Mouse (Mus musculus): ENCODE results near the gene Ccdc88a. TPM values are rescaled to one million over a fixed set of nuclear protein-coding genes. Genes with fewer than 3 reads are reported as not detected.

Gene Ccdc88a
- polyA plus RNA-seq, 1 experiment, result 0.52 TPM

- H3K36me3 ChIP-seq (ENCODE audit: control insufficient read depth, insufficient read depth, low read length), result no peaks in the 10 kb centered on the region
- H3K27me3 ChIP-seq (ENCODE audit: control insufficient read depth, insufficient read depth, low read length), result no peaks in the 10 kb centered on the region
- H3K27ac ChIP-seq (ENCODE audit: insufficient read depth, low read depth, low read length), result no peak overlapping the region
- H3K4me3 ChIP-seq (ENCODE audit: low read depth, low read length), result no peak overlapping the region
- no peaks in the 10 kb centered on the region for H3K4me1 ChIP-seq (ENCODE audit: control insufficient read depth, insufficient read depth, insufficient read length, low read length)
- no peak for TF ChIP-seq POLR2A (IDR thresholded peaks at IDR 0.05; ENCODE audit: low read depth, low read length)
- TF ChIP-seq CTCF (IDR thresholded peaks at IDR 0.05; ENCODE audit: extremely low read depth, insufficient read length, insufficient replicate concordance, low read depth, low read length), result no peak
- WGBS, result 82% methylated on average over 1 of the region's 1 CpGs
These were observed 57.6 kb downstream of the Ccdc88a start for GRCm38 (mm10) chr11:29431011-29431410.

GRCm38 (mm10) chr11:29448741-29449140 is 75.3 kb downstream of the Ccdc88a start:
- Histone ChIP-seq H3K36me3 (ENCODE audit: control insufficient read depth, insufficient read depth, low read length) (no peaks in the 10 kb centered on the region), H3K27ac (ENCODE audit: insufficient read depth, low read depth, low read length) (no peak overlapping the region), H3K27me3 (ENCODE audit: control insufficient read depth, insufficient read depth, low read length) (no peaks in the 10 kb centered on the region), H3K4me1 (ENCODE audit: control insufficient read depth, insufficient read depth, insufficient read length, low read length) (no peaks in the 10 kb centered on the region), H3K4me3 (ENCODE audit: low read depth, low read length) (no peak overlapping the region)
- WGBS, result 84% methylated on average over 2 of the region's 2 CpGs
- TF ChIP-seq CTCF (IDR thresholded peaks at IDR 0.05; ENCODE audit: extremely low read depth, insufficient read length, insufficient replicate concordance, low read depth, low read length), result no peak
- no peak for TF ChIP-seq POLR2A (IDR thresholded peaks at IDR 0.05; ENCODE audit: low read depth, low read length)

- H3K4me1 ChIP-seq (ENCODE audit: control insufficient read depth, insufficient read depth, insufficient read length, low read length), result no peaks in the 10 kb centered on the region
- no peak overlapping the region for H3K4me3 ChIP-seq (ENCODE audit: low read depth, low read length)
- no peaks in the 10 kb centered on the region for H3K27me3 ChIP-seq (ENCODE audit: control insufficient read depth, insufficient read depth, low read length)
- H3K27ac ChIP-seq (ENCODE audit: insufficient read depth, low read depth, low read length), result no peak overlapping the region
- TF ChIP-seq POLR2A (IDR thresholded peaks at IDR 0.05; ENCODE audit: low read depth, low read length), result no peak
- no peak for TF ChIP-seq CTCF (IDR thresholded peaks at IDR 0.05; ENCODE audit: extremely low read depth, insufficient read length, insufficient replicate concordance, low read depth, low read length)
- H3K36me3 ChIP-seq (ENCODE audit: control insufficient read depth, insufficient read depth, low read length), result no peaks in the 10 kb centered on the region
These were observed 101.2 kb downstream of the Ccdc88a start for GRCm38 (mm10) chr11:29474676-29475075.

- no peaks in the 10 kb centered on the region for H3K27me3 ChIP-seq (ENCODE audit: control insufficient read depth, insufficient read depth, low read length)
- no peaks in the 10 kb centered on the region for H3K36me3 ChIP-seq (ENCODE audit: control insufficient read depth, insufficient read depth, low read length)
- H3K4me1 ChIP-seq (ENCODE audit: control insufficient read depth, insufficient read depth, insufficient read length, low read length), result no peaks in the 10 kb centered on the region
- H3K27ac ChIP-seq (ENCODE audit: insufficient read depth, low read depth, low read length), result no peak overlapping the region
- 81% methylated on average over 1 of the region's 1 CpGs for WGBS
- no peak overlapping the region for H3K4me3 ChIP-seq (ENCODE audit: low read depth, low read length)
- no peak for TF ChIP-seq POLR2A (IDR thresholded peaks at IDR 0.05; ENCODE audit: low read depth, low read length)
- TF ChIP-seq CTCF (IDR thresholded peaks at IDR 0.05; ENCODE audit: extremely low read depth, insufficient read length, insufficient replicate concordance, low read depth, low read length), result no peak
These were observed 119.7 kb downstream of the Ccdc88a start for GRCm38 (mm10) chr11:29493135-29493534.

- no peaks in the 10 kb centered on the region for H3K27me3 ChIP-seq (ENCODE audit: control insufficient read depth, insufficient read depth, low read length)
- no peak overlapping the region for H3K4me3 ChIP-seq (ENCODE audit: low read depth, low read length)
- no peaks in the 10 kb centered on the region for H3K4me1 ChIP-seq (ENCODE audit: control insufficient read depth, insufficient read depth, insufficient read length, low read length)
- no peak overlapping the region for H3K27ac ChIP-seq (ENCODE audit: insufficient read depth, low read depth, low read length)
- WGBS, result 74% methylated on average over 3 of the region's 3 CpGs
- TF ChIP-seq CTCF (IDR thresholded peaks at IDR 0.05; ENCODE audit: extremely low read depth, insufficient read length, insufficient replicate concordance, low read depth, low read length), result no peak
- no peak for TF ChIP-seq POLR2A (IDR thresholded peaks at IDR 0.05; ENCODE audit: low read depth, low read length)
- H3K36me3 ChIP-seq (ENCODE audit: control insufficient read depth, insufficient read depth, low read length), result peaks cover 2% of the 10 kb centered on the region; the same call in 1 of the 2 replicates
These were observed 123.5 kb downstream of the Ccdc88a start for GRCm38 (mm10) chr11:29496962-29497361.

GRCm38 (mm10) chr11:29503948-29504893 is 130.8 kb downstream of the Ccdc88a start:
- no peak overlapping the region for H3K27ac ChIP-seq (ENCODE audit: insufficient read depth, low read depth, low read length)
- no peak for TF ChIP-seq POLR2A (IDR thresholded peaks at IDR 0.05; ENCODE audit: low read depth, low read length)
- no peak for TF ChIP-seq CTCF (IDR thresholded peaks at IDR 0.05; ENCODE audit: extremely low read depth, insufficient read length, insufficient replicate concordance, low read depth, low read length)
- H3K4me1 ChIP-seq (ENCODE audit: control insufficient read depth, insufficient read depth, insufficient read length, low read length), result no peaks in the 10 kb centered on the region
- peaks cover 2% of the 10 kb centered on the region; the same call in 1 of the 2 replicates for H3K36me3 ChIP-seq (ENCODE audit: control insufficient read depth, insufficient read depth, low read length)
- 79% methylated on average over 10 of the region's 10 CpGs for WGBS
- H3K4me3 ChIP-seq (ENCODE audit: low read depth, low read length), result no peak overlapping the region
- no peaks in the 10 kb centered on the region for H3K27me3 ChIP-seq (ENCODE audit: control insufficient read depth, insufficient read depth, low read length)

- Histone ChIP-seq H3K36me3 (ENCODE audit: control insufficient read depth, insufficient read depth, low read length) (no peaks in the 10 kb centered on the region), H3K4me3 (ENCODE audit: low read depth, low read length) (no peak overlapping the region), H3K27ac (ENCODE audit: insufficient read depth, low read depth, low read length) (no peak overlapping the region), H3K4me1 (ENCODE audit: control insufficient read depth, insufficient read depth, insufficient read length, low read length) (no peaks in the 10 kb centered on the region), H3K27me3 (ENCODE audit: control insufficient read depth, insufficient read depth, low read length) (no peaks in the 10 kb centered on the region)
- 83% methylated on average over 2 of the region's 2 CpGs for WGBS
- no peak for TF ChIP-seq POLR2A (IDR thresholded peaks at IDR 0.05; ENCODE audit: low read depth, low read length)
These were observed 131.6 kb downstream of the Ccdc88a start for GRCm38 (mm10) chr11:29504899-29505625.
